Mouse (Mus musculus): ENCODE data around the gene Slc26a9.

Gene Slc26a9

DNA sequence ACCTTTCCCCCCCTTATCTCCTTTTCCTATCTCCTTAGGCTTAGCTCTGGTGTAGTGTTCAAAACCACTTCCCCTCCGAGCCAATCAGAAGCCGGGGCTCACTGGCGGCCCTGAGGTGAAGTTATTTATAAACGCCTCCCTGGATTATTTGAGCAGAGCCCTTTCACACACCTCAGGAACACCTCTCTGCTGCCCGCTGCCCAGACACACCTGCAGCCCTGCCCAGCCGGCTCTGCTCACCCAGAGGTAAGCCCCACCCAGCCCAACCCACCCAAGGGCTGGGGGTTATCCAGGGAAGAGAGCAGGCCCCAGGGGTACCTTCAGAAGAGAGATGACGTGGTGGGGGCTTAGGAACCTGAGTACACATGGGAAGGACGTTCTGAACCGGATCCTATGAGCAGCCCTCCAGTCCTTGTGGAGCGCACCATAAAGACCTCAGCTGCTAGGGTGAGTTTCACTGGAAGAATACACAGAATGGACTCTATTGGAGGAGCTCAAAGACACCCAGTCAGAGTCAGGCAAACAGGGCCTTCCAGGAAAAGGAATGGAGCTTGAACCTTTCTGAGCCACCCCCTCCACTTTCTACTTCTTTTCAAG lies at the start of gene Slc26a9:
Gene Slc26a9, plus strand, starts transcription at position 155 of the 597 bp plus-strand sequence.
- no peak for DNase-seq (ENCODE audit: low read depth, low spot score)

DNA sequence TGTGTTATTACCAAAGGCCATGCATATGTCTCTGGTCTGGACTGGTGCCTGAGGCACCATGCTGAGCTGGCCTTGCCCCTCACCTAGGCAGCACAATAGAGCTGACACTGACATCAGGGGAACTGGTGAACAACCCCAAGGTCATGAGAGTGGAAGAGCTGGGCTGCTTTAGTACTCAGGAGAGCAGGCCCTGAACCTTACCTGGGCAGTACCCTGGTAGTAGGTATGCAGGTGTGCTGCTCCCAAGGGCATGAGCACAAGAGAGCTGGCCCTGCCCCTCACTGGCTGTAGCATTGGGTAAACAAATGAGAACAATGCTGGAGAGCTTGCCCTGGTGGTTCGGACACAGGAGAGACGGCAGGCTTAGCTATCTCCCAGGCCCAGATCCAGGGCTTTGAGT lies 48.5 kb upstream of the Slc26a9 start:
- no peak for DNase-seq (ENCODE audit: low read depth, low spot score)

- DNase-seq (ENCODE audit: low read depth, low spot score) = no peak
Measured at GRCm38 (mm10) chr1:131696325-131696724, 47.5 kb upstream of the Slc26a9 start.

- no peak for DNase-seq (ENCODE audit: low read depth, low spot score)
Measured at GRCm38 (mm10) chr1:131698770-131699169, 45.1 kb upstream of the Slc26a9 start.

GRCm38 (mm10) chr1:131699642-131700041 lies 44.2 kb upstream of the Slc26a9 start:
- no peak for DNase-seq (ENCODE audit: low read depth, low spot score)

GRCm38 (mm10) chr1:131700447-131700846 lies 43.4 kb upstream of the Slc26a9 start:
- DNase-seq (ENCODE audit: low read depth, low spot score) = no peak

DNA sequence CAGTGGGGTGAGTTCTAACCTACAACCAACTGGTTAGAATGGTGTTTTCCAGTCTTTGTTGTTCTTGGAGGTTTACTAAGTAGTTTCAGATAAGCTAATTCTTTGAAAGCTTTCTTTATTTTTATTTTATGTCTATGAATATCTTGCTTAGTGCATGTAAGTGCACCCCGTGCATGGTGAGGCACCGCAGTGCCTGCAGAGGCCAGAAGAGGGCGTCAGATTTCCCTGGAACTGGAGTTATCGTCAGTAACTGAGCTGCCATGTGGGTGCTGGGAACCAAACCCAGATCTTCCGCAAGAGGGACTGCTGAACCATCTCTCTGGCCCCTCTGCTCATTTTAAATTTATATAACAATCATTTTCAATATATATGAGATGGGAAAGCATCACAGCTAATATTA lies 42.4 kb upstream of the Slc26a9 start:
- no peak for DNase-seq (ENCODE audit: low read depth, low spot score)

GRCm38 (mm10) chr1:131702094-131702766 lies 41.6 kb upstream of the Slc26a9 start:
- DNase-seq (ENCODE audit: low read depth, low spot score) = no peak

GRCm38 (mm10) chr1:131703482-131703881 lies 40.3 kb upstream of the Slc26a9 start:
- no peak for DNase-seq (ENCODE audit: low read depth, low spot score)

- no peak for DNase-seq (ENCODE audit: low read depth, low spot score)
Measured at GRCm38 (mm10) chr1:131708338-131708737, 35.5 kb upstream of the Slc26a9 start.

DNA sequence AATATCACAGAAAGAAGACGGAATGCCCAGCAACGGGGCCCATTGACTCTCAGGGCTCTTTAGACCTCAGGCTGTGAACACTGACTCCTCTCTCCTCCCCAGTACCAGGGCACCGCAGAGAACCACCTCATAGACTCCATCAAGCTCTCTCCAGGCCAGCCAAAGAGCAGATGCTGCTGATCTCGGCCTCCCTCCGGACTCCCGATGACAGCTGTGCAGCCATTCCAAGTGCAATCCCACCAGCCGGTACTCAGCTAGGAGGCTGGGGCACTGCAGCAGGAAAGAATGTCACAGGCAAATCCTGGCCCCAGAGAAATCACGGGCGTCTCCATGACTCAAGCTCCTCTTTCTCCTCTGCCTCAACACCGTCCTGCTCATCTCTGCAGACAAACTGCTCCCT lies 32.3 kb upstream of the Slc26a9 start:
- DNase-seq (ENCODE audit: low read depth, low spot score) = no peak

GRCm38 (mm10) chr1:131712386-131712785 lies 31.4 kb upstream of the Slc26a9 start:
- DNase-seq (ENCODE audit: low read depth, low spot score) = peak; percentile 69

GRCm38 (mm10) chr1:131714388-131715337 lies 29.2 kb upstream of the Slc26a9 start:
- no peak for DNase-seq (ENCODE audit: low read depth, low spot score)

GRCm38 (mm10) chr1:131718952-131719694 lies 24.7 kb upstream of the Slc26a9 start:
- no peak for DNase-seq (ENCODE audit: low read depth, low spot score)

- DNase-seq (ENCODE audit: low read depth, low spot score) = no peak
Measured at GRCm38 (mm10) chr1:131721989-131722388, 21.8 kb upstream of the Slc26a9 start.

GRCm38 (mm10) chr1:131723549-131723948 lies 20.3 kb upstream of the Slc26a9 start:
- DNase-seq (ENCODE audit: low read depth, low spot score) = no peak

DNA sequence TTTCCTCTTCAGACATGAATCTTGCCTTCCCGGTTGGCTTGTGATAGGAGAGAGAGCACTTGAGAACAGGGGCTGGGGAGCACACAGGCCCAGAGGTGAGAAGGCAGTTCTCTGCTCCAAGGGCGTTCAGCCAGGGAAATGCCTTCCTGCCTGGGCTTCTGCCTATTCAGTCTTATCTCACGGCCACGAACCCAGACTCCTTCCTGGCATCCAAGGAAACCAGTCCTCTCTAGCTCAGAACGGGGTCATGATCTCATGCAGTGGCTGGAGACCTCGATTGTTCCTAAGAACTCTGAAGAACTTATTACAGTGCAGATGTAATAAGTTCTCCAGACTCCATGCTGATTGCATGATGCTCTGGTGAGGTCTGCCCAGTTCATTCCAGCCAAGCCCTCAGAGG lies 17.2 kb upstream of the Slc26a9 start:
- DNase-seq (ENCODE audit: low read depth, low spot score) = no peak

DNA sequence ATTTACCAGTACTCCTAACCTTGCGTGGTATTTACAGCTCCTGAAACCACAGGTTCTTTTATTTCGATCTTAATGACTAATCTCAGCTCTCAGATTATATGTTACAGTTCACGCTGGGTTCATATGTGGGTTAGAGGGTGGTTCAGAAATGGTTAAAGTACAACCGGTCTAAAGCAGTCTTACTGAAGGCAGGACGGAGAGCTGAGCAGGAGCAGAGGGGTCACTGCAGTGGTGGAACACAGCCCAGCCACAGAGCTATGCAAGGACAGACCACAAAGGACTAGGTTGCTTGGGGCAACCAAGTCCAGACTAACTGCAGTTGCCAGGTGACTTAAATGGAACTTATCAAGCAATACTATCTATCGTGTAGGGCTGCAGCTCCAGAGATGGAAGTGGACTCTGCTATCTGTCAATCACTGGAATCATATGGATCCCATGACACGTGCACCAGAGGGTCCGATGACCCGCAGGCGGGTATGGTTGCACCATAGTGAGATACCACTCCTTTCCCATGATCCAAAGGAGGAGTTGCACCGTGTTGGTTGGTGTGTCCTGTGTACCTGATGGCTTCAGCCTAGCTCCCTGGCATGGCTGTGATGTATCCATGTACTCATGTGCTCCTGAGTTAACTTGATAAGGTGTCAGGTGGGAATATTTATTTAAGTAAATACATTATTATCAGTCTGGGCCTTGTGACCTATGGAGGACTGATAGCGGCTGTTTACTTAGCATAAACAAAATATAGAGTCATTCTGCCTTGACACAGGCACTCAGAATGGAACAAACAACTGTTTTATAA lies 13.0 kb upstream of the Slc26a9 start:
- no peak for DNase-seq (ENCODE audit: low read depth, low spot score)

GRCm38 (mm10) chr1:131733474-131734180 lies 10.2 kb upstream of the Slc26a9 start:
- DNase-seq (ENCODE audit: low read depth, low spot score) = no peak

- DNase-seq (ENCODE audit: low read depth, low spot score) = no peak
Measured at GRCm38 (mm10) chr1:131734657-131735273, 9.1 kb upstream of the Slc26a9 start.

Data from brain, embryonic 18.5 days (tissue).